25 mouse cellular contexts compared by ENCODE assay signal in the genomic region with DNA sequence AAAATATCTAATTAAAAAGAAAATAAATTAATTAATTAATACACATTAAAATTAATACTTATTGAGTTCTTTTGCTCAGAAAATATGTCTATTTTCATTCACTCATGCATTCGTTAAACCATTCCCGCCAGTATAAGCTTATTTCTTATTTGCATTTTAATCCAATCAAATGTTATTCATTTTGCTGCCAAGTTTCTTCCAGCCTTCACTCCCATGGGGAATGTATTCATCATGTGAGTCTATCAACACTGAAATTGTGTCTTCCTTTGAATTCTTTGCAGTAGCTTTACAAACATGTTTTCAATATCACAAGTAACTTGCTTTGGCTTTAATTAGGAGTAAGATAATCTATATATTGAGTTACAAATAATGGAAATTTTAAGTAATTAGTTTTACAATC.
A peak's percentile ranks its signal among the peaks of the same experiment; 100 is the strongest.
DNase-seq lines count a peak whose midpoint lies in the region; ATAC-seq and TF ChIP-seq lines count a peak whose summit lies in the region.
"Had no signal": no experiment of that assay in that cellular context is flagged by ENCODE, and none has a peak within 500 bp of the region (broad histone marks: within the 10 kb centered on the region; RNA-seq: fewer than 3 reads in every experiment).

No protein-coding gene starts in this region.

- no peaks in the 10 kb centered on the region for H3K4me1 ChIP-seq in hindbrain, embryonic 14.5 days (replicated peaks; ENCODE audit: control insufficient read depth, insufficient read depth, low read length)
- H3K4me1 ChIP-seq in hindbrain, embryonic 11.5 days (replicated peaks; ENCODE audit: control insufficient read depth, insufficient read depth, low read length) = no peaks in the 10 kb centered on the region
- no peaks in the 10 kb centered on the region for H3K4me1 ChIP-seq in midbrain, postnatal 0 days (ENCODE audit: insufficient read depth, low read length)
- H3K4me1 ChIP-seq in midbrain, embryonic 13.5 days (replicated peaks) = no peaks in the 10 kb centered on the region
- H3K4me1 ChIP-seq: embryonic facial prominence, embryonic 15.5 days; forebrain, embryonic 15.5 days; heart, embryonic 10.5 days; heart, embryonic 13.5 days; hindbrain, embryonic 15.5 days; intestine, embryonic 15.5 days had no signal

- no peak overlapping the region for H3K4me2 ChIP-seq in hindbrain, embryonic 14.5 days (replicated peaks)
- H3K4me2 ChIP-seq in hindbrain, embryonic 11.5 days (replicated peaks; ENCODE audit: low read depth, low read length) = no peak overlapping the region
- no peak overlapping the region for H3K4me2 ChIP-seq in midbrain, postnatal 0 days (ENCODE audit: low read depth, low read length, poor library complexity, severe bottlenecking)
- H3K4me2 ChIP-seq in midbrain, embryonic 13.5 days (replicated peaks) = no peak overlapping the region
- H3K4me2 ChIP-seq: embryonic facial prominence, embryonic 15.5 days; forebrain, embryonic 15.5 days; heart, embryonic 13.5 days; hindbrain, embryonic 15.5 days; intestine, embryonic 15.5 days had no signal

- no peaks in the 10 kb centered on the region for H3K36me3 ChIP-seq in hindbrain, embryonic 14.5 days (replicated peaks; ENCODE audit: control insufficient read depth, insufficient read depth)
- H3K36me3 ChIP-seq in hindbrain, embryonic 11.5 days (ENCODE audit: control insufficient read depth, insufficient read depth, low read length) = no peaks in the 10 kb centered on the region
- H3K36me3 ChIP-seq in midbrain, postnatal 0 days (ENCODE audit: insufficient read depth, low read length) = no peaks in the 10 kb centered on the region
- H3K36me3 ChIP-seq in midbrain, embryonic 13.5 days = no peaks in the 10 kb centered on the region
- H3K36me3 ChIP-seq: embryonic facial prominence, embryonic 15.5 days; forebrain, embryonic 15.5 days; heart, embryonic 10.5 days; heart, embryonic 13.5 days; hindbrain, embryonic 15.5 days; intestine, embryonic 15.5 days had no signal

- H3K4me3 ChIP-seq in hindbrain, embryonic 14.5 days (replicated peaks; ENCODE audit: low read length) = no peak overlapping the region
- H3K4me3 ChIP-seq in hindbrain, embryonic 11.5 days (ENCODE audit: low read depth, low read length) = no peak overlapping the region
- H3K4me3 ChIP-seq in midbrain, postnatal 0 days (ENCODE audit: low read depth, low read length) = no peak overlapping the region
- no peak overlapping the region for H3K4me3 ChIP-seq in midbrain, embryonic 13.5 days (replicated peaks)
- H3K4me3 ChIP-seq: embryonic facial prominence, embryonic 15.5 days; forebrain, embryonic 15.5 days; heart, adult 2 months; heart, embryonic 10.5 days; heart, embryonic 13.5 days; hindbrain, embryonic 15.5 days; intestine, embryonic 15.5 days had no signal

- no peaks in the 10 kb centered on the region for H3K9me3 ChIP-seq in hindbrain, embryonic 14.5 days (ENCODE audit: control insufficient read depth, low read length)
- no peaks in the 10 kb centered on the region for H3K9me3 ChIP-seq in hindbrain, embryonic 11.5 days (ENCODE audit: control insufficient read depth, low read length)
- H3K9me3 ChIP-seq in midbrain, postnatal 0 days (ENCODE audit: low read length) = no peaks in the 10 kb centered on the region
- H3K9me3 ChIP-seq in midbrain, embryonic 13.5 days = no peaks in the 10 kb centered on the region
- H3K9me3 ChIP-seq: embryonic facial prominence, embryonic 15.5 days; forebrain, embryonic 15.5 days; heart, embryonic 10.5 days; heart, embryonic 13.5 days; hindbrain, embryonic 15.5 days; intestine, embryonic 15.5 days had no signal

- TF ChIP-seq CTCF in midbrain, postnatal 0 days (IDR thresholded peaks at IDR 0.05) = no peak

- DNase-seq in hindbrain, embryonic 14.5 days (ENCODE audit: low spot score) = peak; percentile 32
- no peak for DNase-seq in hindbrain, embryonic 11.5 days (ENCODE audit: low spot score)
- peak; percentile 42 for DNase-seq in midbrain, postnatal 0 days (ENCODE audit: low spot score)
- DNase-seq in brain, embryonic 18.5 days (ENCODE audit: low read depth, low spot score) = peak; percentile 4
- no peak for DNase-seq in right cerebral cortex, adult 2 months (ENCODE audit: low spot score in 2 of 2)
- DNase-seq: adrenal gland, adult 8-10 months; adrenal gland, postnatal 36 days; cerebellum, adult 11-12 months; cerebellum, adult 8-10 months; cerebellum, postnatal 10 days; cerebellum, postnatal 36 days; embryo, embryonic 11 days; gastrocnemius, postnatal 10 days; gastrocnemius, postnatal 36 days; heart, adult 2 months; kidney, adult 11 months had no signal

- no peak overlapping the region for H3K27ac ChIP-seq in hindbrain, embryonic 14.5 days
- H3K27ac ChIP-seq in hindbrain, embryonic 11.5 days (ENCODE audit: low read depth, low read length) = no peak overlapping the region
- H3K27ac ChIP-seq in midbrain, postnatal 0 days (ENCODE audit: low read depth, low read length) = no peak overlapping the region
- no peak overlapping the region for H3K27ac ChIP-seq in midbrain, embryonic 13.5 days
- H3K27ac ChIP-seq: embryonic facial prominence, embryonic 15.5 days; forebrain, embryonic 15.5 days; heart, adult 2 months; heart, embryonic 10.5 days; heart, embryonic 13.5 days; hindbrain, embryonic 15.5 days; intestine, embryonic 15.5 days had no signal

- no peaks in the 10 kb centered on the region for H3K27me3 ChIP-seq in hindbrain, embryonic 14.5 days (ENCODE audit: control insufficient read depth, insufficient read depth, low read length)
- H3K27me3 ChIP-seq in hindbrain, embryonic 11.5 days (ENCODE audit: control insufficient read depth, insufficient read depth, low read length) = no peaks in the 10 kb centered on the region
- H3K27me3 ChIP-seq in midbrain, postnatal 0 days (ENCODE audit: insufficient read depth, low read length) = no peaks in the 10 kb centered on the region
- no peaks in the 10 kb centered on the region for H3K27me3 ChIP-seq in midbrain, embryonic 13.5 days
- H3K27me3 ChIP-seq: embryonic facial prominence, embryonic 15.5 days; forebrain, embryonic 15.5 days; heart, embryonic 13.5 days; hindbrain, embryonic 15.5 days; intestine, embryonic 15.5 days had no signal

- no peak for ATAC-seq in hindbrain, embryonic 14.5 days (ENCODE audit: low FRiP score)
- no peak for ATAC-seq in hindbrain, embryonic 11.5 days (ENCODE audit: low FRiP score)
- ATAC-seq in midbrain, postnatal 0 days (ENCODE audit: low FRiP score) = no peak
- no peak for ATAC-seq in midbrain, embryonic 13.5 days
- ATAC-seq: activated CD4-positive, CD25-positive, alpha-beta regulatory T cell, adult 4 months; CD4-positive, CD25-positive, alpha-beta regulatory T cell, adult 4 months; forebrain, embryonic 15.5 days; intestine, embryonic 15.5 days had no signal

- no peak overlapping the region for H3K9ac ChIP-seq in hindbrain, embryonic 14.5 days
- no peak overlapping the region for H3K9ac ChIP-seq in hindbrain, embryonic 11.5 days (ENCODE audit: low read depth, low read length)
- no peak overlapping the region for H3K9ac ChIP-seq in midbrain, postnatal 0 days (replicated peaks; ENCODE audit: low read length, poor library complexity, severe bottlenecking)
- H3K9ac ChIP-seq in midbrain, embryonic 13.5 days (replicated peaks) = no peak overlapping the region
- H3K9ac ChIP-seq: embryonic facial prominence, embryonic 15.5 days; forebrain, embryonic 15.5 days; heart, embryonic 13.5 days; hindbrain, embryonic 15.5 days; intestine, embryonic 15.5 days had no signal

- WGBS in hindbrain, embryonic 14.5 days = 30% methylated on average over 2 of the region's 2 CpGs
- 86% methylated on average over 2 of the region's 2 CpGs for WGBS in hindbrain, embryonic 11.5 days
- WGBS in midbrain, postnatal 0 days = 46% methylated on average over 2 of the region's 2 CpGs
- 57% methylated on average over 2 of the region's 2 CpGs for WGBS in midbrain, embryonic 13.5 days

Comparison
In these comparisons a context has a peak if more than half of its experiments do, and no peak if none do; other contexts are left out.
1. DNase-seq: peak in hindbrain, embryonic 14.5 days (single experiment), midbrain, postnatal 0 days (single experiment) and brain, embryonic 18.5 days (single experiment); none in hindbrain, embryonic 11.5 days (single experiment) and right cerebral cortex, adult 2 months (0 of 2).